Mouse (Mus musculus) liver, embryonic 15.5 days (tissue): ENCODE measurements around the gene Arsj. TPM values are rescaled to one million over a fixed set of nuclear protein-coding genes. Genes with fewer than 3 reads are reported as not detected.

Experiments used
- ATAC-seq: fragments of 200-750 bp; cut with Nextera tagmentation; 2 replicates; pipeline ENCODE4 v1.8.0; 2017; ENCODE audit warnings: moderate number of reproducible peaks, mild to moderate bottlenecking, moderate library complexity; ENCODE audit not compliant: insufficient read depth
- H3K27ac ChIP-seq: fragments of 300-500 bp; sonication (generic); replicated peaks from 2 replicates; pipeline ENCODE4 v1.5.1; 2015; ENCODE audit warnings: mild to moderate bottlenecking, inconsistent platforms
- H3K27me3 ChIP-seq: fragments of 300-500 bp; sonication (generic); 2 replicates; pipeline ENCODE4 v1.6.1; 2015; ENCODE audit warnings: mild to moderate bottlenecking, inconsistent platforms
- H3K36me3 ChIP-seq: fragments of 300-500 bp; sonication (generic); replicated peaks from 2 replicates; pipeline ENCODE4 v1.6.1; 2015; ENCODE audit warnings: moderate library complexity, mild to moderate bottlenecking, inconsistent platforms
- H3K4me1 ChIP-seq: fragments of 300-500 bp; sonication (generic); replicated peaks from 2 replicates; pipeline ENCODE4 v1.6.1; 2015; ENCODE audit warnings: inconsistent platforms
- H3K4me2 ChIP-seq: fragments of 300-500 bp; sonication (generic); 2 replicates; pipeline ENCODE4 v1.6.1; 2015; ENCODE audit warnings: moderate library complexity, mild to moderate bottlenecking, inconsistent platforms
- H3K4me3 ChIP-seq: fragments of 300-500 bp; sonication (generic); replicated peaks from 2 replicates; pipeline ENCODE4 v1.5.1; 2015; ENCODE audit warnings: mild to moderate bottlenecking, inconsistent platforms
- H3K9ac ChIP-seq: fragments of 300-500 bp; sonication (generic); 2 replicates; pipeline ENCODE4 v1.6.1; 2015; ENCODE audit warnings: moderate library complexity, mild to moderate bottlenecking, inconsistent platforms
- H3K9me3 ChIP-seq: fragments of 300-500 bp; sonication (generic); replicated peaks from 2 replicates; pipeline ENCODE4 v1.6.1; 2016; ENCODE audit warnings: inconsistent platforms
- WGBS: fragments of 180-500 bp; shearing (Covaris S2); methylation state at CpG from one replicate; pipeline ENCODE4 v1.1.7; 2015; ENCODE audit warnings: mixed read lengths; ENCODE audit not compliant: insufficient replicate concordance; 5-methylcytosine and 5-hydroxymethylcytosine counted together
- polyA plus RNA-seq: library from polyadenylated mRNA; unstranded; fragments of >200 nt; fragmentation: Nextera tagmentation; extraction: Ambion mirVana; gene quantifications from 2 replicates; pipeline ENCODE4 v1.2.1, GENCODE M21; 2015

Arsj gene
- polyA plus RNA-seq, 1 experiment from 2014 or later: 0.05 TPM

DNA sequence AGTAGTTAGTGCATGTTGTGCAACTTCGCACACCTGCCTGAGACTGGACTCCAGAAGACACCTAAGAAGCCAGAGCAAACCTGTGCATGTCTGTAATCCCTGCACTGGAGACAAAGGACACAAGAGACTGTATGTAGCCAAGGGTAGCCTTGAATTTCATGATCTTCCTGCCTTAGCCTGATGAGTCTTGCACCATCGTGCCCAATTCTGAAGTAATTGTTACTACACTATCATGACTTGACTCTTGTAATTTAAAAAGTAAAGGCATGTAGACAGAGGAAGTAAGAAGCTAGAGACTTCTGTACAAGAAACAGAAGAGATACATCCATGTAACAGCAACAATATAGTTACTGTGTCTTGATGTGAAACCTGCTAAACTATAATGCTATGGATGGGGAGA lies 40.7 kb downstream of the Arsj start:
- Histone ChIP-seq H3K36me3 (no peaks in the 10 kb centered on the region), H3K9me3 (no peaks in the 10 kb centered on the region), H3K4me1 (no peaks in the 10 kb centered on the region), H3K27me3 (no peaks in the 10 kb centered on the region), H3K9ac (no peak overlapping the region), H3K4me2 (no peak overlapping the region), H3K4me3 (no peak overlapping the region), H3K27ac (no peak overlapping the region)
- WGBS: 59% methylated on average over 2 of the region's 2 CpGs
- ATAC-seq: no peak

- Histone ChIP-seq H3K36me3 (no peaks in the 10 kb centered on the region), H3K4me2 (no peak overlapping the region), H3K9me3 (no peaks in the 10 kb centered on the region), H3K4me1 (no peaks in the 10 kb centered on the region), H3K9ac (no peak overlapping the region), H3K27me3 (no peaks in the 10 kb centered on the region), H3K4me3 (no peak overlapping the region), H3K27ac (no peak overlapping the region)
- 69% methylated on average over 3 of the region's 3 CpGs for WGBS
- no peak for ATAC-seq
Measured at GRCm38 (mm10) chr3:126430524-126431064, 67.1 kb downstream of the Arsj start.

- H3K4me2 ChIP-seq: no peak overlapping the region
- 69% methylated on average over 6 of the region's 6 CpGs for WGBS
- no peaks in the 10 kb centered on the region for H3K27me3 ChIP-seq
- no peaks in the 10 kb centered on the region for H3K9me3 ChIP-seq
- no peaks in the 10 kb centered on the region for H3K36me3 ChIP-seq
- H3K9ac ChIP-seq: no peak overlapping the region
- no peak overlapping the region for H3K27ac ChIP-seq
- no peak for ATAC-seq
- no peaks in the 10 kb centered on the region for H3K4me1 ChIP-seq
- H3K4me3 ChIP-seq: no peak overlapping the region
Measured at GRCm38 (mm10) chr3:126439331-126439730, 75.8 kb downstream of the Arsj start.

DNA sequence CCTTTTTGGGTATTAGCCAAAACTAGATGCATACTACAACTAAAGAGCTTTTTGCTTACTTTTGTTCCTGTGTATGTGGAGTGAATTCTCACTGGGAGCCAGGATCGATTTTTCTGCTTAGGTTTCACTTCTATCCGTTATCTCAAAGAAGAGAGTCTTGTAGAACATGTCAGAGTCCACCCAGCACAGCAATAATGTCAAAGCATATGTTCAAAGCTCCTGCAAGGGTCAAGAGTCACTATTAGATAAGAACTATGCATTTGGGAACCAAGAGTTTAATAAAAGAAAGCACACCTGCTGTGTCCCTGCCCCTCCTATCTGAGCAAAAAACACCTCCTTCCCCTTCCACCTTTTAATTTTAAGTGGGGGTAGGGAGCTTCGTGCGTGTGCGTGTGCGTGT lies 85.6 kb downstream of the Arsj start:
- Histone ChIP-seq H3K27ac (no peak overlapping the region), H3K27me3 (no peaks in the 10 kb centered on the region), H3K4me1 (no peaks in the 10 kb centered on the region), H3K4me3 (no peak overlapping the region), H3K36me3 (no peaks in the 10 kb centered on the region), H3K9ac (no peak overlapping the region), H3K9me3 (no peaks in the 10 kb centered on the region), H3K4me2 (no peak overlapping the region)
- no peak for ATAC-seq
- 38% methylated on average over 6 of the region's 6 CpGs for WGBS

DNA sequence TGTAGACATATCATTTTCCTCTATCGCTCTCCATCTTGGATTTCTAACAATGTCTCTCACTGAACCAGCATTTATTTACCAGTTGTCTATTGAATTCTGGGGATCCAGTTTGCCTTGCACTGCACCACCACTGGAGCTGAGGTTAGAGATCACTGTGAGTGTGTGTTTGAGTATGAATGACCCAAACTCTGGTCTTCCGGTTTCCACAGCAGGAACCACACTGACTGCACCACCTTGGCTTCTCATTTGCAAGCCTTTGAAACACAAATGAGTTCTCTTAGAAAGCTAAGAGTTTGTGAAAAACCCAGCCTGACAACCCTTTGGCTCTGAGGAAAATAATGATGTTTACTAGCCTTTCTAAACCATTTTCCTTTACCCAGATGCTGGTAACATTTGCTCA lies 86.0 kb downstream of the Arsj start:
- no peaks in the 10 kb centered on the region for H3K27me3 ChIP-seq
- 60% methylated on average over 2 of the region's 2 CpGs for WGBS
- no peak for ATAC-seq

DNA sequence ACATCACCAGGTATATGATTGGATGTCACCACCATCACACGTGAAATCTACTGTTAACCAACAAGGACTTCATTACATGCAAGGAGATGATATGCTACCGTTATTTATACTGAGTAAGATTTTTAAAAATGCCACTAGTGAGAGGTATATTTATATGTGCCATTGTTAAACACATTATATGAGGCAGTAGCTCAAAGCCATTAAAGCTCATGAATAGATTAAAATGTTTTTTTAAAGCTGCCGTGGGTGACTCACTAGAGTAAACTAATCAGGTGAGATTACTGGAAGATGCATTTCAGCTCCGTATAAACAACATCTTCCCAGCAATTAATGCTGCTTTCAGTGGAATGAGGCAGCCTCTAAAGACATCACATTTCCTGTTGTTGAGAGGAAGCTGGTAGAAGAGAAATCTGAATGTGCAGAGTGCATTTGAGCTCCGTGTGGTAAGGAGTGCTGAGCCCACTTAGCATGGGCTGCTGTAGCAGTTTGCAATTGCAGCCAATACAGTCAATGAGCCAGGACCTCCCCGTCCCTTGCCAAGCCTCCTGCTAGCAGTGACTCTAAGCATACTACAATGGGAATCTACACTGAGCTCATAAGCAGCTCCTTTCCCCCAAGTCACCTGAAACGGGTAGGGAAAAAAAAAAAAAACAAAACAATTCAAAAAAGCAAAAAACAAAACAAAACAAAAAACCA lies 92.5 kb downstream of the Arsj start:
- Histone ChIP-seq H3K27ac (no peak overlapping the region), H3K4me3 (no peak overlapping the region), H3K4me1 (no peaks in the 10 kb centered on the region), H3K9me3 (no peaks in the 10 kb centered on the region), H3K4me2 (no peak overlapping the region), H3K9ac (no peak overlapping the region), H3K27me3 (no peaks in the 10 kb centered on the region), H3K36me3 (no peaks in the 10 kb centered on the region)
- 41% methylated on average over 7 of the region's 7 CpGs for WGBS
- ATAC-seq: no peak

More for the DNA sequence above, 86.0 kb downstream of the Arsj start:
- Histone ChIP-seq H3K9ac (no peak overlapping the region), H3K9me3 (no peaks in the 10 kb centered on the region), H3K27ac (no peak overlapping the region), H3K4me2 (no peak overlapping the region), H3K4me1 (no peaks in the 10 kb centered on the region), H3K36me3 (no peaks in the 10 kb centered on the region), H3K4me3 (no peak overlapping the region)

GRCm38 (mm10) chr3:126463119-126463815 lies 99.8 kb downstream of the Arsj start:
- Histone ChIP-seq H3K36me3 (no peaks in the 10 kb centered on the region), H3K27me3 (no peaks in the 10 kb centered on the region), H3K4me2 (no peak overlapping the region), H3K9me3 (no peaks in the 10 kb centered on the region), H3K9ac (no peak overlapping the region), H3K4me1 (no peaks in the 10 kb centered on the region), H3K4me3 (no peak overlapping the region), H3K27ac (no peak overlapping the region)
- WGBS: 47% methylated on average over 4 of the region's 4 CpGs
- no peak for ATAC-seq

DNA sequence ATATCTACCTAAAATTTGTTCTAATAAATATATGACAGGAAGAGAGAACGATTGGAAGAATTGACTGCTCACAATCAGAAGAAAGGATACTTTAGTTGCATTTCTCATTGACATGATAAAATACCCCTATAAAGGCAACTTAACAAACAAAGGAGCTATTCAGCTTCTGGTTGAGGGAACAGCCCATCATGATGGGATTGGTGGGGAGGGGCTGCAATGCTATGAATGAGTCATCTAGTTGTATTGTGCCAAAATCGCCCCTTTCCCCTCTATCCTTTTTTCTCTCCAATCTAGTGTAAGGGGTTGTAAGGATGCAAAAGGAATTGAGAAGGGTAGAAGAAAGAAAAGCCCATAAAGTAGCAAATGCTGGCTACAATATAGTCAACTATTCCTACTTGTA lies 100.8 kb downstream of the Arsj start:
- H3K4me2 ChIP-seq: no peak overlapping the region
- 50% methylated on average over 2 of the region's 2 CpGs for WGBS
- no peak for ATAC-seq
- H3K36me3 ChIP-seq: no peaks in the 10 kb centered on the region
- H3K4me3 ChIP-seq: no peak overlapping the region
- H3K9ac ChIP-seq: no peak overlapping the region
- H3K9me3 ChIP-seq: no peaks in the 10 kb centered on the region
- no peak overlapping the region for H3K27ac ChIP-seq
- H3K4me1 ChIP-seq: no peaks in the 10 kb centered on the region
- H3K27me3 ChIP-seq: no peaks in the 10 kb centered on the region

Other genes starting within 250 kb of the Arsj start
- gene Camk2d, start 232.6 kb downstream of the Arsj start, polyA plus RNA-seq: 3.8 and 4.3 TPM in 2 replicates